Mouse (Mus musculus): ENCODE results near the gene Syn3. TPM values are rescaled to one million over a fixed set of nuclear protein-coding genes. Genes with fewer than 3 reads are reported as not detected.

The Syn3 gene
- polyA plus RNA-seq, 2 experiments = 0.11 to 0.14 TPM

DNA sequence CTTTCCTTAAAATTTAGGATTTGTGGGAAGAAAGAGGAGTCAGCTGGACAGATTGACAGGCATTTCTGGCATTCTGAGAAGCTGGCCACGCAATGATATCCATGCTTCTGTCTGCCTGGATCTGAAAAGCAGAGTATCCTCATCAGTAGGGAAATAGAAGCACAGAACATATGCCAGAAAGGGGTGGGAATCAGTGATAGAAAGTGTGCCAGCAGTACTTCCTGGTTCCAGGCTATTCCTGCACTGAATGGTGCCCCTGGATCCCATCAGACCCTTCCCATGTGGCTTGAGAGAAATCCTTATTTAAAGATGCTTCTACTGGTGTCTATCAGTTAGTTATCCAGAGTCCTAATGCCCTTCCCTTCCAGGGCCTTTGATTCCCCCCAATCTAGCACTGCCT lies 249.4 kb downstream of the Syn3 start:
- Histone ChIP-seq H3K27ac (no peak overlapping the region), H3K9ac (replicated peaks) (no peak overlapping the region), H3K27me3 (ENCODE audit: control insufficient read depth, insufficient read depth, low read length) (no peaks in the 10 kb centered on the region), H3K4me2 (ENCODE audit: low read depth) (no peak overlapping the region), H3K9me3 (ENCODE audit: control insufficient read depth, low read length) (no peaks in the 10 kb centered on the region), H3K4me1 (replicated peaks; ENCODE audit: control insufficient read depth in 2 of 2, insufficient read depth in 2 of 2, low read length in 1 of 2) (no peaks in the 10 kb centered on the region), H3K36me3 (replicated peaks; ENCODE audit: control insufficient read depth, insufficient read depth, low read depth) (no peaks in the 10 kb centered on the region), H3K4me3 (ENCODE audit: insufficient read depth in 1 of 2, low read depth in 2 of 2, low read length in 2 of 2) (no peak overlapping the region)
- 36% methylated on average over 1 of the region's 1 CpGs for WGBS (ENCODE audit: insufficient replicate concordance)
- DNase-seq (ENCODE audit: low read depth in 3 of 3, low spot score in 3 of 3) (no peak), ATAC-seq (ENCODE audit: insufficient read depth) (no peak)
- TF ChIP-seq EP300 (IDR thresholded peaks at IDR 0.05; ENCODE audit: low read depth) (no peak), CTCF (IDR thresholded peaks at IDR 0.05; ENCODE audit: low read depth) (no peak)

DNA sequence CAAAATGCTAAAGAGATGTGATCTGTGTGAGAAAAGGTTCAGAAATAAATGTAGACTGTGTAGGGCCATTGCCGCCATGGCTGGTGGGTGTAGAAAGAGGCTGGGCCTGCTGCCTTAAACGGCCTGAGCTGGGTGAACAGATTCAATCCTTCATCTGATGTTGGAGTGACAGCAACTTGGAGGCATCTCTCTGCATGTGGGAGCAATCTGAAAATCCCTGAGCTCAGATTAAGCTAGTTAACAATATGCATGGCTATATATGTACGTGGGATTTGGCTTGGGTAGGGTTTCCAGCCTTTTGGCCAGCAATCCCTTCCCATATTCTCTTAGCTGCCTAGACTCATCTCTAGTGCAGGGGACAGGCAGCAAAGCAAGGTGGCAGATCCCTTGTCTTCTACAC lies 249.9 kb downstream of the Syn3 start:
- WGBS (ENCODE audit: insufficient replicate concordance) = 70% methylated on average over 3 of the region's 3 CpGs
- TF ChIP-seq CTCF (IDR thresholded peaks at IDR 0.05; ENCODE audit: low read depth) (no peak), EP300 (IDR thresholded peaks at IDR 0.05; ENCODE audit: low read depth) (no peak)
- Histone ChIP-seq H3K4me1 (replicated peaks; ENCODE audit: control insufficient read depth in 2 of 2, insufficient read depth in 2 of 2, low read length in 1 of 2) (no peaks in the 10 kb centered on the region), H3K9ac (replicated peaks) (no peak overlapping the region), H3K4me2 (ENCODE audit: low read depth) (no peak overlapping the region), H3K36me3 (replicated peaks; ENCODE audit: control insufficient read depth, insufficient read depth, low read depth) (no peaks in the 10 kb centered on the region), H3K27me3 (ENCODE audit: control insufficient read depth, insufficient read depth, low read length) (no peaks in the 10 kb centered on the region), H3K4me3 (ENCODE audit: insufficient read depth in 1 of 2, low read depth in 2 of 2, low read length in 2 of 2) (no peak overlapping the region), H3K9me3 (ENCODE audit: control insufficient read depth, low read length) (no peaks in the 10 kb centered on the region), H3K27ac (no peak overlapping the region)
- DNase-seq (ENCODE audit: low read depth in 3 of 3, low spot score in 3 of 3) (no peak), ATAC-seq (ENCODE audit: insufficient read depth) (no peak)

DNA sequence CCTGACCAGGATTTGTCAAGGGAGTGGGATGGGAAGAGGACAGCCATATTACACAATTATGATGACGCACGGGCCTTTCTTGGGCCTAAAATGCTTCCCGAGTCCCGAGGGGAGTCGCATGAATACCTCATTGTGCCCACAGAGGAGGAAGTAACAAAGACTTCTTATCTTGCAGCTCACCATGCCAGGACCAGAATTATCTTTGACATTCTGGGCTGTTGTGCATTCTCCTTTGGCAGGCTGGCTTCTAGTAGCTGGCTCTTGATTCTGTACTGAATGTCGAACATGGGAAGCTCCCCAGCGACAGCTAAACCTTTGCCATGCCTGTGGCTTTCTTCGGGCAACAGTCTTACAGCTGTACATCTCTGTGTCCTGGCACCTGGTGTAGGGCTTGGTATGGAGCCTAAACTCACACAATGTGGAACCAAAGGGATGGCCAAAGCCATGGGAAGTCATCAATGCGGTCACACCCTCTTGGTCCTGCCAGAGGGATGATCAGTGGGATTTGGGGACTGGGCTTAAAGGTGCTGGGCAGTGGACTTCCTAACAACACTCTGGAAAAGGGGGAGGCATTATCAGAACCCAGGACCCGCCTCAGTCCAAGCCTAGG lies 250.5 kb downstream of the Syn3 start:
- TF ChIP-seq EP300 (IDR thresholded peaks at IDR 0.05; ENCODE audit: low read depth) = no peak
- TF ChIP-seq CTCF (IDR thresholded peaks at IDR 0.05; ENCODE audit: low read depth) = no peak
- Histone ChIP-seq H3K9me3 (ENCODE audit: control insufficient read depth, low read length) (no peaks in the 10 kb centered on the region), H3K9ac (replicated peaks) (no peak overlapping the region), H3K27me3 (ENCODE audit: control insufficient read depth, insufficient read depth, low read length) (no peaks in the 10 kb centered on the region), H3K36me3 (replicated peaks; ENCODE audit: control insufficient read depth, insufficient read depth, low read depth) (no peaks in the 10 kb centered on the region), H3K4me1 (replicated peaks; ENCODE audit: control insufficient read depth in 2 of 2, insufficient read depth in 2 of 2, low read length in 1 of 2) (no peaks in the 10 kb centered on the region), H3K4me3 (ENCODE audit: insufficient read depth in 1 of 2, low read depth in 2 of 2, low read length in 2 of 2) (no peak overlapping the region), H3K4me2 (ENCODE audit: low read depth) (no peak overlapping the region), H3K27ac (no peak overlapping the region)
- no peak for ATAC-seq (ENCODE audit: insufficient read depth)
- no peak for DNase-seq (ENCODE audit: low read depth in 3 of 3, low spot score in 3 of 3)
- 36% methylated on average over 10 of the region's 10 CpGs for WGBS (ENCODE audit: insufficient replicate concordance)

DNA sequence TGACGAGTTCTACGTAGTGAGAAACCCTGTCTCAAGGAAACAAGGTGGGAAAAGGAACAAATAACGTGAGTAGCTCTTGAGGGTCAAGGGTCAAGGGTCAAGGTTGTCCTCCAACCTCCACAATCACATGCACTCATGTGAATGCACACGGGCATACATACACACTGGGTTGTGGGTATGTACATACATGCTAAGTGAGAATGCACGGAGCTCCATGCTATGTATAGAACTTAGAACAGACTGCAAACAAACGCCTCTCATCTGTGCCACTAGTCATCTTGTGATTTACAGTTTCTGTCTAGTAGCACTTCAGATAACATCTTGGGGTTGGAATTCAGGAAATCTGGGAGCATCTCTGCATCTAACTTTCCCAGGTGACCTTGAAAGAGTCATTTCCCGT lies 253.3 kb downstream of the Syn3 start:
- no peak for ATAC-seq (ENCODE audit: insufficient read depth)
- no peak overlapping the region for H3K9ac ChIP-seq (replicated peaks)
- no peaks in the 10 kb centered on the region for H3K9me3 ChIP-seq (ENCODE audit: control insufficient read depth, low read length)
- DNase-seq (ENCODE audit: low read depth in 3 of 3, low spot score in 3 of 3) = no peak
- no peaks in the 10 kb centered on the region for H3K36me3 ChIP-seq (replicated peaks; ENCODE audit: control insufficient read depth, insufficient read depth, low read depth)
- H3K27me3 ChIP-seq (ENCODE audit: control insufficient read depth, insufficient read depth, low read length) = no peaks in the 10 kb centered on the region
- H3K4me2 ChIP-seq (ENCODE audit: low read depth) = no peak overlapping the region
- no peak overlapping the region for H3K4me3 ChIP-seq (ENCODE audit: insufficient read depth in 1 of 2, low read depth in 2 of 2, low read length in 2 of 2)
- TF ChIP-seq EP300 (IDR thresholded peaks at IDR 0.05; ENCODE audit: low read depth) (no peak), CTCF (IDR thresholded peaks at IDR 0.05; ENCODE audit: low read depth) (no peak)
- no peaks in the 10 kb centered on the region for H3K4me1 ChIP-seq (replicated peaks; ENCODE audit: control insufficient read depth in 2 of 2, insufficient read depth in 2 of 2, low read length in 1 of 2)
- 64% methylated on average over 7 of the region's 7 CpGs for WGBS (ENCODE audit: insufficient replicate concordance)
- no peak overlapping the region for H3K27ac ChIP-seq

DNA sequence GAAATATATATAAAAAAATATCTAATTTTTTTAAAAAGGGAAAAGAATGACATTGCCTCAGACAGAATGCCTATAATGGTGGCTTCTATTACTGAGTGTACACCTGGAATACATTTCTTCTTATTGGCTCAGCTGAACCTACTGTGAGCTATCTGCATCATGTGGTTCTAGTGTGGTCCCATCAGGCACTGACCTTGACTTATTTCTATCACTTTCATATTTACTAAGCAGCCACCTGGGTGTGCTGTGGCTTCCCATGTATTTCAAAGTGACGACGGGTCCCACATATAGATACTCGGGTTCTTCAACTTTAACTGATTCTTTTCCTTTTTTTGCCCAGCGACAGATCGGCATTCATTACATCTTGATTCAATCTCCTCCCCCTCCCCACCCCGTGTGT lies 255.2 kb downstream of the Syn3 start:
- no peak overlapping the region for H3K27ac ChIP-seq
- H3K4me1 ChIP-seq (replicated peaks; ENCODE audit: control insufficient read depth in 2 of 2, insufficient read depth in 2 of 2, low read length in 1 of 2) = no peaks in the 10 kb centered on the region
- no peaks in the 10 kb centered on the region for H3K36me3 ChIP-seq (replicated peaks; ENCODE audit: control insufficient read depth, insufficient read depth, low read depth)
- no peak overlapping the region for H3K4me2 ChIP-seq (ENCODE audit: low read depth)
- no peak for TF ChIP-seq EP300 (IDR thresholded peaks at IDR 0.05; ENCODE audit: low read depth)
- no peak for TF ChIP-seq CTCF (IDR thresholded peaks at IDR 0.05; ENCODE audit: low read depth)
- no peak overlapping the region for H3K9ac ChIP-seq (replicated peaks)
- ATAC-seq (ENCODE audit: insufficient read depth) = no peak
- DNase-seq (ENCODE audit: low read depth in 3 of 3, low spot score in 3 of 3) = no peak
- 67% methylated on average over 6 of the region's 6 CpGs for WGBS (ENCODE audit: insufficient replicate concordance)
- no peak overlapping the region for H3K4me3 ChIP-seq (ENCODE audit: insufficient read depth in 1 of 2, low read depth in 2 of 2, low read length in 2 of 2)
- no peaks in the 10 kb centered on the region for H3K27me3 ChIP-seq (ENCODE audit: control insufficient read depth, insufficient read depth, low read length)
- H3K9me3 ChIP-seq (ENCODE audit: control insufficient read depth, low read length) = no peaks in the 10 kb centered on the region
